In genomic region chr2:166096300-166096699, GRCm38 (mm10) we compare ENCODE assay signal across 22 mouse cellular contexts. TPM values are rescaled to one million over a fixed set of nuclear protein-coding genes. Genes with fewer than 3 reads are reported as not detected.
DNase-seq lines count a peak whose midpoint lies in the region; ATAC-seq and TF ChIP-seq lines count a peak whose summit lies in the region.
"Had no signal": no experiment of that assay in that cellular context is flagged by ENCODE, and none has a peak within 500 bp of the region (broad histone marks: within the 10 kb centered on the region; RNA-seq: fewer than 3 reads in every experiment).

No protein-coding gene starts in this region.

- 68% methylated on average over 6 of the region's 6 CpGs for WGBS in heart, embryonic 15.5 days
- WGBS in heart, embryonic 16.5 days = 76% methylated on average over 6 of the region's 6 CpGs
- 83% methylated on average over 6 of the region's 6 CpGs for WGBS in heart, embryonic 11.5 days (ENCODE audit: insufficient replicate concordance)
- 48% methylated on average over 6 of the region's 6 CpGs for WGBS in heart, postnatal 0 days
- 84% methylated on average over 6 of the region's 6 CpGs for WGBS in heart, embryonic 12.5 days

- peaks cover 52% of the 10 kb centered on the region for H3K4me1 ChIP-seq in heart, embryonic 15.5 days (replicated peaks)
- H3K4me1 ChIP-seq in heart, embryonic 16.5 days (ENCODE audit: control insufficient read depth, insufficient read depth, low read length) = peaks cover 35% of the 10 kb centered on the region
- peaks cover 27% of the 10 kb centered on the region for H3K4me1 ChIP-seq in heart, embryonic 11.5 days (ENCODE audit: control insufficient read depth, insufficient read depth, low read length)
- H3K4me1 ChIP-seq in heart, postnatal 0 days (ENCODE audit: control insufficient read depth, insufficient read depth) = peaks cover 10% of the 10 kb centered on the region
- H3K4me1 ChIP-seq in heart, embryonic 12.5 days (replicated peaks) = peaks cover 40% of the 10 kb centered on the region

- peaks cover 34% of the 10 kb centered on the region for H3K36me3 ChIP-seq in heart, embryonic 15.5 days
- peaks cover 14% of the 10 kb centered on the region for H3K36me3 ChIP-seq in heart, embryonic 16.5 days (ENCODE audit: control insufficient read depth, insufficient read depth)
- peaks cover 14% of the 10 kb centered on the region for H3K36me3 ChIP-seq in heart, embryonic 11.5 days (ENCODE audit: control insufficient read depth, insufficient read depth, low read length)
- H3K36me3 ChIP-seq in heart, postnatal 0 days (replicated peaks; ENCODE audit: control insufficient read depth, insufficient read depth, low read length) = peaks cover 29% of the 10 kb centered on the region
- peaks cover 47% of the 10 kb centered on the region for H3K36me3 ChIP-seq in heart, embryonic 12.5 days
- H3K36me3 ChIP-seq: G1E had no signal

- H3K27ac ChIP-seq in heart, embryonic 15.5 days = peak overlapping the region; percentile 57
- H3K27ac ChIP-seq in heart, embryonic 16.5 days (ENCODE audit: low read length) = peak overlapping the region; percentile 72
- H3K27ac ChIP-seq in heart, embryonic 11.5 days (ENCODE audit: low read depth, low read length) = no peak overlapping the region
- H3K27ac ChIP-seq in heart, postnatal 0 days (ENCODE audit: low read depth) = peak overlapping the region; percentile 67
- no peak overlapping the region for H3K27ac ChIP-seq in heart, embryonic 12.5 days (ENCODE audit: poor library complexity, severe bottlenecking)

- no peak overlapping the region for H3K4me3 ChIP-seq in heart, embryonic 15.5 days
- no peak overlapping the region for H3K4me3 ChIP-seq in heart, embryonic 16.5 days (ENCODE audit: low read length)
- H3K4me3 ChIP-seq in heart, embryonic 11.5 days (ENCODE audit: low read depth, low read length) = no peak overlapping the region
- no peak overlapping the region for H3K4me3 ChIP-seq in heart, postnatal 0 days (ENCODE audit: low read depth, low read length)
- no peak overlapping the region for H3K4me3 ChIP-seq in heart, embryonic 12.5 days

- H3K9me3 ChIP-seq in heart, embryonic 15.5 days (replicated peaks) = no peaks in the 10 kb centered on the region
- 0 out of 2 replicates have a peak, but pooled peaks cover 2% of the 10 kb centered on the region for H3K9me3 ChIP-seq in heart, embryonic 16.5 days (replicated peaks; ENCODE audit: control insufficient read depth, low read length)
- no peaks in the 10 kb centered on the region for H3K9me3 ChIP-seq in heart, embryonic 11.5 days (replicated peaks; ENCODE audit: control insufficient read depth, low read length)
- no peaks in the 10 kb centered on the region for H3K9me3 ChIP-seq in heart, postnatal 0 days (replicated peaks; ENCODE audit: control insufficient read depth, low read length)
- H3K9me3 ChIP-seq in heart, embryonic 12.5 days (replicated peaks) = no peaks in the 10 kb centered on the region

- no peak for ATAC-seq in heart, embryonic 15.5 days (replicated peaks; ENCODE audit: insufficient number of reproducible peaks, insufficient read depth, low FRiP score, low read depth)
- peak; percentile 45; the same call in 1 of the 2 replicates for ATAC-seq in heart, embryonic 16.5 days (replicated peaks; ENCODE audit: extremely low read depth, insufficient read depth, low FRiP score)
- no peak for ATAC-seq in heart, embryonic 11.5 days (replicated peaks; ENCODE audit: insufficient number of reproducible peaks, low FRiP score, low TSS enrichment)
- peak; percentile 62 for ATAC-seq in heart, postnatal 0 days (ENCODE audit: insufficient read depth, low read depth)
- no peak for ATAC-seq in heart, embryonic 12.5 days (ENCODE audit: insufficient number of reproducible peaks, low FRiP score)
- ATAC-seq: activated CD4-positive, CD25-positive, alpha-beta regulatory T cell, adult 4 months; CD4-positive, CD25-positive, alpha-beta regulatory T cell, adult 4 months; Patski had no signal

- H3K27me3 ChIP-seq in heart, embryonic 15.5 days = no peaks in the 10 kb centered on the region
- H3K27me3 ChIP-seq in heart, embryonic 16.5 days (ENCODE audit: control insufficient read depth, insufficient read depth, low read length) = no peaks in the 10 kb centered on the region
- no peaks in the 10 kb centered on the region for H3K27me3 ChIP-seq in heart, embryonic 11.5 days (ENCODE audit: control insufficient read depth, insufficient read depth, low read length)
- H3K27me3 ChIP-seq in heart, postnatal 0 days (ENCODE audit: control insufficient read depth, insufficient read depth, low read length) = no peaks in the 10 kb centered on the region
- no peaks in the 10 kb centered on the region for H3K27me3 ChIP-seq in heart, embryonic 12.5 days (replicated peaks)
- H3K27me3 ChIP-seq: Patski had no signal

- no peak overlapping the region for H3K4me2 ChIP-seq in heart, embryonic 15.5 days
- H3K4me2 ChIP-seq in heart, embryonic 16.5 days (ENCODE audit: low read depth, low read length) = no peak overlapping the region
- H3K4me2 ChIP-seq in heart, embryonic 11.5 days = no peak overlapping the region
- no peak overlapping the region for H3K4me2 ChIP-seq in heart, postnatal 0 days (ENCODE audit: low read depth, low read length)
- no peak overlapping the region for H3K4me2 ChIP-seq in heart, embryonic 12.5 days

- H3K9ac ChIP-seq in heart, embryonic 15.5 days = no peak overlapping the region
- H3K9ac ChIP-seq in heart, embryonic 16.5 days (ENCODE audit: low read length) = no peak overlapping the region
- H3K9ac ChIP-seq in heart, embryonic 11.5 days (ENCODE audit: low read depth, low read length) = no peak overlapping the region
- no peak overlapping the region for H3K9ac ChIP-seq in heart, postnatal 0 days (replicated peaks; ENCODE audit: low read depth, low read length)
- no peak overlapping the region for H3K9ac ChIP-seq in heart, embryonic 12.5 days

- DNase-seq in heart, adult 11 months = peak; percentile 92
- DNase-seq in heart, adult 8-10 months (ENCODE audit: low spot score) = no peak
- no peak for DNase-seq in heart, adult 9 months (ENCODE audit: low spot score in 2 of 2)
- DNase-seq in heart, postnatal 0 days (ENCODE audit: low spot score) = no peak
- DNase-seq: adrenal gland, adult 2 months; adrenal gland, adult 8-10 months; adrenal gland, postnatal 10 days; adrenal gland, postnatal 14 days; adrenal gland, postnatal 25 days; B cell, adult 2 months; cerebellum, adult 11 months; cerebellum, adult 11-12 months had no signal

- no peak for TF ChIP-seq CTCF in heart, postnatal 0 days (IDR thresholded peaks at IDR 0.05; ENCODE audit: low read depth)

- no peak for TF ChIP-seq EP300 in heart, postnatal 0 days (IDR thresholded peaks at IDR 0.05; ENCODE audit: low read depth)

RNA-seq across cellular contexts. Expression of gene Sulf2, which starts 59.2 kb away (rescaled TPM):
- total RNA-seq in heart, adult 8-10 months (2022) = 10 to 100 TPM; 35.9 to 47.8 (median 41.1) TPM
- 80.6 and 94.0 TPM in 2 replicates for polyA plus RNA-seq in heart, embryonic 15.5 days (2015; fragmentation: Nextera tagmentation; extraction: Ambion mirVana)
- 61.8 and 73.3 TPM in 2 replicates for polyA plus RNA-seq in heart, embryonic 16.5 days (2015; fragmentation: Nextera tagmentation; extraction: Ambion mirVana)
- polyA plus RNA-seq in heart, embryonic 11.5 days (2014; fragmentation: Nextera tagmentation; extraction: Ambion mirVana) = 111 and 114 TPM in 2 replicates
- total RNA-seq in heart, postnatal 0 days (2014; rRNA removed; ENCODE audit: low replicate concordance) = 86.5 and 94.0 TPM in 2 replicates
- polyA plus RNA-seq in heart, postnatal 0 days (2015; fragmentation: Nextera tagmentation; extraction: Ambion mirVana) = 51.9 and 54.8 TPM in 2 replicates
- polyA plus RNA-seq in heart, embryonic 12.5 days (2016; fragmentation: Nextera tagmentation; extraction: Ambion mirVana) = 136 and 137 TPM in 2 replicates
- total RNA-seq: CH12.LX, MEL had no signal
- polyA plus RNA-seq: G1E had no signal

Comparison
In these comparisons a context has a peak if more than half of its experiments do, and no peak if none do; other contexts are left out.
1. ATAC-seq: peak in heart, embryonic 16.5 days (single experiment) and heart, postnatal 0 days (single experiment); none in heart, embryonic 15.5 days (single experiment), heart, embryonic 11.5 days (single experiment) and heart, embryonic 12.5 days (single experiment).
2. H3K27ac ChIP-seq: peak in heart, embryonic 15.5 days (single experiment), heart, embryonic 16.5 days (single experiment) and heart, postnatal 0 days (single experiment); none in heart, embryonic 11.5 days (single experiment) and heart, embryonic 12.5 days (single experiment).